Mouse (Mus musculus): ENCODE data around the gene Slc4a11.
"Not testable (repeated sequence)": the region's sequence is repeated elsewhere in the genome, so short reads cannot be mapped to it uniquely, and the experiment has no call there.

Gene Slc4a11

GRCm38 (mm10) chr2:130679154-130679553 is 18.2 kb downstream of the Slc4a11 start:
- no peak for DNase-seq

GRCm38 (mm10) chr2:130677211-130677610 is 20.1 kb downstream of the Slc4a11 start:
- no peak for DNase-seq

GRCm38 (mm10) chr2:130667559-130667958 is 29.8 kb downstream of the Slc4a11 start, which contains the start of gene Itpa:
Itpa (plus strand) TSS chr2:130667610.
- DNase-seq = peak; percentile 88

GRCm38 (mm10) chr2:130664102-130664701 is 33.1 kb downstream of the Slc4a11 start, which contains the start of gene Ddrgk1:
Ddrgk1 (minus strand) TSS chr2:130664659.
- DNase-seq = peak; percentile 96

- peak; percentile 44 for DNase-seq
Observed at GRCm38 (mm10) chr2:130663342-130663741, 34.0 kb downstream of the Slc4a11 start.

GRCm38 (mm10) chr2:130658530-130658929 is 38.8 kb downstream of the Slc4a11 start:
- no peak for DNase-seq

- DNase-seq = no peak
Observed at GRCm38 (mm10) chr2:130657541-130657940, 39.8 kb downstream of the Slc4a11 start.

- DNase-seq = no peak
Observed at GRCm38 (mm10) chr2:130656536-130656935, 40.8 kb downstream of the Slc4a11 start.

GRCm38 (mm10) chr2:130655660-130656339 is 41.5 kb downstream of the Slc4a11 start:
- no peak for DNase-seq

GRCm38 (mm10) chr2:130653760-130654159 is 43.6 kb downstream of the Slc4a11 start:
- DNase-seq = no peak

- DNase-seq = no peak
Observed at GRCm38 (mm10) chr2:130653303-130653702, 44.0 kb downstream of the Slc4a11 start.

- not testable (repeated sequence) for DNase-seq
Observed at GRCm38 (mm10) chr2:130649028-130649427, 48.3 kb downstream of the Slc4a11 start.

- DNase-seq = no peak
Observed at GRCm38 (mm10) chr2:130645198-130645597, 52.1 kb downstream of the Slc4a11 start.

- peak; percentile 94 for DNase-seq
Observed at GRCm38 (mm10) chr2:130642684-130643369, 54.5 kb downstream of the Slc4a11 start, which contains the start of gene Lzts3. Lzts3 (minus strand) TSS chr2:130642803.

GRCm38 (mm10) chr2:130642197-130642660 is 55.1 kb downstream of the Slc4a11 start:
- peak; percentile 67 for DNase-seq

- DNase-seq = peak; percentile 67
Observed at GRCm38 (mm10) chr2:130641351-130642025, 55.8 kb downstream of the Slc4a11 start.

- DNase-seq = peak; percentile 39
Observed at GRCm38 (mm10) chr2:130639276-130639675, 58.0 kb downstream of the Slc4a11 start.

- peak; percentile 43 for DNase-seq
Observed at GRCm38 (mm10) chr2:130638101-130638611, 59.2 kb downstream of the Slc4a11 start.

GRCm38 (mm10) chr2:130635847-130636246 is 61.5 kb downstream of the Slc4a11 start:
- DNase-seq = no peak

- DNase-seq = peak; percentile 65
Observed at GRCm38 (mm10) chr2:130634739-130635411, 62.4 kb downstream of the Slc4a11 start.

Data from cerebellum, adult 9-10 months (tissue).